Mouse (Mus musculus) CH12.LX (cell line): ENCODE data around the gene Pdxdc1.

Source experiments
- EP300 ChIP-seq: IDR thresholded peaks from 2 replicates; pipeline ENCODE4 v1.6.1; 2011; ENCODE audit warnings: low read length, improper control_type of control experiment
- USF1 ChIP-seq: IDR thresholded peaks from 2 replicates; pipeline ENCODE4 v1.6.1; 2014; ENCODE audit warnings: low read depth, mild to moderate bottlenecking, inconsistent platforms, low read length, improper control_type of control experiment
- ZNF384 ChIP-seq: IDR thresholded peaks from 2 replicates; pipeline ENCODE4 v1.6.1; 2012; ENCODE audit warnings: low read depth, low read length, improper control_type of control experiment, inconsistent platforms

GRCm38 (mm10) chr16:13801231-13801630, 101.7 kb downstream of the Pdxdc1 start:
- no peak for TF ChIP-seq USF1
- TF ChIP-seq EP300 = no peak
- no peak for TF ChIP-seq ZNF384
